Mouse (Mus musculus) bone marrow, adult 2 months (tissue): Measurements from ENCODE around the gene Usp20.

Experiments
- CTCF ChIP-seq: fragments of 200-500 bp; IDR thresholded peaks from 2 replicates; pipeline ENCODE4 v1.5.1; 2011; ENCODE audit warnings: low read length, control low read depth; ENCODE audit not compliant: control insufficient read depth, insufficient read depth
- POLR2A ChIP-seq: fragments of 200-500 bp; IDR thresholded peaks from 2 replicates; pipeline ENCODE4 v1.6.1; 2011; ENCODE audit warnings: low read depth, mild to moderate bottlenecking, control low read depth, low read length, borderline replicate concordance; ENCODE audit not compliant: control insufficient read depth

DNA sequence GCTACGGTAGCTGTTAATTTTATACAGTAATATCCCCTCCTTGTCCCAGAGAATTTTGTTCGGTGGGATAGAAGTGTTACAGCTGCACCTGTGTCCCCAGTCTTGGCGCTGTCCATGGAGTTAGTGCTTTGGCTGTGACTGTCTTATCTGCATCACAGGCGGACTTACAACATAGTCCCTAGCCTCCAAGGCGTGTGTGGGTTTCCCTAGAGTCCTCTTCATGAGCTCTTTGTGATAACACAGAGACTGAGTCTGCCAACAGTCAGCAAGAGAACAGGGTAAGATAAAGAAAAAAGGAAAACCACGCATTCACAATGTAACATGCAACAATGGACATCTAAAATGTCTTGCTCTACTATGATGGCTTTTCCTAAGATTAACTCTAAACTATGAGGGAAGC lies 66.0 kb downstream of the Usp20 start:
- no peak for TF ChIP-seq POLR2A
- TF ChIP-seq CTCF = no peak
